Mouse (Mus musculus) CD4-positive helper T cell, adult 2 months (primary cell): Measurements from ENCODE around the gene Krtcap2.

Experiments
- DNase-seq: peaks from one replicate; pipeline ENCODE4 v3.0.0-alpha.2; 2012; ENCODE audit warnings: low read depth, missing footprints, low spot score

Gene Krtcap2

DNA sequence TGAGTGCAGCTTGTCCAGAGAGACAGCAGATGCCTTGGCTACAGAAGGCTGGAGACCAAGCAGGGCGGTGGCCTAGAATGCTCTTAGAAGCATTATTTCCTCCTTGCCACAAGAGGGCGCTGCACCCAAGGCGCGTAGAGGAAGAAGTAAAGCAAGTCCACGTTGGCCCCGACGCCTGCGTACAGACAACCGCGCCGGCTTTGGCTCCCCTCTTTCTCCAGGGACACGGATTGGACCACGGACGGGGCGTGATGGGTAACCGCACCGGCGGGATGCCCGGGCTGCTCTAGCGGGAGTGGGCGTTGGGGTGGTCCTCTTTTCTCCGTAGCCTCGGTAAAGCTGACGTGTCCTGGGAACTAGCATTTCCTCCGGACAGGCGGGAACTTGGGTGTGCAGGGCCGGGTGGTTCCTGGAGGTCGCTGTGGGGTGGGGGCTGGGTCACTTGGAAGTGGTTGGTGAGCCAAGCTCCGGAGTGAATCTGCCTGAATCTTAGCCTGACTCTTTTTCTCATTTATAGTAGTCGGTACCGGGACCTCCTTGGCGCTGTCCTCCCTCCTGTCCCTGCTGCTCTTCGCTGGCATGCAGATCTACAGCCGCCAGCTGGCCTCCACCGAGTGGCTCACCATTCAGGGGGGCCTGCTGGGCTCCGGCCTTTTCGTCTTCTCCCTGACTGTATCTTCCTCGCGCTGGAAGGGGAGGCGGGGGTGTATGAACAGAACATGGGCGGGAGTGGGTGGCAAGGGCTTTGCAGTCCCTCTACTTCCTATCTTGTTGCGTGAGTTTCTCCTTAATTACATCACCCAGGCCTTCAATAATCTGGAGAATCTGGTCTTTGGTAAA, 715 bp downstream of the Krtcap2 start, which contains the start of gene Trim46:
Gene Trim46, minus strand, starts transcription at position 49 of the 840 bp plus-strand sequence.
- DNase-seq: peak; percentile 89

DNA sequence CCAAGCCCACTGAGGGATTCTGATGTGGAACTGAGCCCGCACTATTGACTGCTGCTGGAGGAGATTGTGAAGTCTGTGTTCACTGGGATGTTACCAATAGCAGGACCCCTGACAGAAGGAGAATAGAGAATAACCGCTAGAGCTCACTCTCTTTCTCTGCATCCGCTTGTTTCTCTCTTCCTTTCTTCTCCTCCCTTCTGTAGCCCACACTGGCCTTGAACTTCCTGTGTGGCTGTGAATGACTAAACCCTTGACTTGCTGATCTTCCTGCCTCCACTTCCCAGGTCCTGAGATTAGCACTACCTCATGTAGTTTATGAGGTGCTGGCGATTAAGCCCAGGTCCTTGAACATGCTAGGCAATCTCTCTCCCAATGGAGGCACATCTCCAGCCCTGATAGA, 1.7 kb downstream of the Krtcap2 start:
- DNase-seq: no peak

DNA sequence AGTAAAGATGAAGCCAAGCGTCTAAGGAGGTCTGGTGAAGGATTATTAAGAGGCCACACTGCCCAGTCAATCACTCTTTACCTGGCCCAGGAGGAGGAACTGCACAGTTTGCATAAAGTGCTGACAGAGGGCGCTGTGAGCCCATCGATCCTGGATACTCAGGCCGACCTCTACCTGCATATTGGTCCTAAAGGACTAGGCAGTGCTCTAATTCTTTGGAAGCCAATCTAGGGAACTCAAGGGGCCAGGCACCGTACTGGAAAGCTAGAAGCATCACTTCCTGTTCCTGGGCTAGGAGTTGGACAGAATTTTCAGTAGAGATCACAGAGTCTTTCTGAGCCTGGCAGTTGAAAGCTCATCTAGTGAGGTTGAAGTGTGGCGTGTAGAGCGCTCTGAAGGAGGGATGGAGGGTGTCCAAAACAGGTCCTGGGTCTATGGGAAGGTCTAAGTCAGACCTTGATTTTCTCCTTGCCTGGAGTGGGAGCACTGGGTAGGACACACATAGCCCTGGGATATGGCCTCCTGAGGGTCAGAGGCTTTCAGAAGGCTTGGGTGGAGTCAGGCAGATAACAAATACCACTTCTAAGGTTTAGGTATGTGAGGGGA, 4.8 kb downstream of the Krtcap2 start:
- peak; percentile 74 for DNase-seq

DNA sequence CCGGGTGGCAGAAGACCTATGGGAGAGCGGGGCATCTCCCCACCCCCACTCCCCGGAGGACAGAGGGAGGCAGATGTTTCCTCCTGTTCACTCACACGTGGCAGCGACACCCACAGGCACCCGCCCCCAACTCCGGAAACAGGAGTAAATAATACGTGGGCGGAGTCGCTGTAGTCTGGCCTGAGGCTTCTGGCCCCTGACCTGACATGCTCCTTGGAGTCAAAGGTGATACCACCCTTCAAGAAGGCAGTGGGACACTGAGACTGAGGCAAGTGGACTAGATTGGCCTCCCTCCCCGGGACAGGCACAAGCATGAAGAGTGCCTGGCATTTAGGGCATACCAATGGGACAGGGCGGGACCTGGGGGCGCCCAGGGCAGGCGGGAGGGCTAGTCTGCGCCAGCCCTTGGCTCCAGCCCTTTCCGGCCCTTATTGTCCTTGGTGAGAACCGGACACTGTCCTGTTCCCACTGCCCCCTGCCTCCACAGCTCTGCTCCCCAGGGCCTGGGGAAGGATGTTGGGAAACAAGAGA, 5.7 kb downstream of the Krtcap2 start:
- peak; percentile 65 for DNase-seq

DNA sequence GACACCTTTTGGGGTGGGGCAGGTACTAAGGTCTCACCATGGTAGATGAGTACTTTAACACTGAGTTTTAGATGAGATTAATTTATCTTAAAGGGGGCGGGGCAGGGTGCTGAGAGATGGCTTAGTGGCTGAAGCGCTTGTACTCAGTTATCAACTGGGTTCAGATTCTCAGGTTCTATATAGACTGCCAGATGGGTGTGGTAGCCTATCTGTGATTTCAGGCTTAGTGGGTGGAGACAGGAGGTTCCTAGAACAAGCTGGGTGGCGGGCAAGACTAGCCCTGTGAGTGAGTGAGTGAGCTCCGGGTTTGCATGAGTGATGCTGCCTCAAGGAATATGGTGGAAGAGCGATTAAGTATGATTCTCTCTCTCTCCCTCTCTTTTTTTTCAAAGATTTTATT, 9.2 kb downstream of the Krtcap2 start:
- DNase-seq: no peak

- no peak for DNase-seq
These were observed 10.4 kb downstream of the Krtcap2 start for GRCm38 (mm10) chr3:89256177-89256576.

GRCm38 (mm10) chr3:89259076-89259475, 13.3 kb downstream of the Krtcap2 start, which contains the start of gene Dpm3:
Gene Dpm3 (plus strand): TSS chr3:89259358.
- no peak for DNase-seq

- DNase-seq: no peak
These were observed 14.4 kb downstream of the Krtcap2 start for GRCm38 (mm10) chr3:89260211-89260610.

GRCm38 (mm10) chr3:89262417-89262816, 16.7 kb downstream of the Krtcap2 start:
- no peak for DNase-seq

DNA sequence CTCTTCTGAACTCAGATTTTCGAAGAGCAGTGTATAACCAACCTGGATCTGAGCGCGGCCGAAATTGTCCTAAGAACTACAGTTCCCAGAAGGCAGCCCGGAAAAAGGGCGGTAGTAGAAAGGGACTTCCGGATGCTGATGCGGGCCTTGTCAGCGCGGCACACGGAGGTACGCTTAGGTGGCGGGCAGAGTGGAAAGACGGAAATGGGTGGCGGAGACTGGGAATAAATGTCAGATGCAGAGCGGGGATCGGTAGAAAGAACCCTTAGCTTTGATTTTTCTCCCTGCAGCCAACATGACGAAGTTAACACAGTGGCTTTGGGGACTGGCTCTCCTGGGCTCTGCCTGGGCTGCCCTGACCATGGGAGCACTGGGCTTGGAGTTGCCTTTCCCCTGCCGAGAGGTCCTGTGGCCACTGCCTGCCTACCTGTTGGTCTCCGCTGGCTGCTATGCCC, 20.7 kb downstream of the Krtcap2 start:
- DNase-seq: peak; percentile 86

DNA sequence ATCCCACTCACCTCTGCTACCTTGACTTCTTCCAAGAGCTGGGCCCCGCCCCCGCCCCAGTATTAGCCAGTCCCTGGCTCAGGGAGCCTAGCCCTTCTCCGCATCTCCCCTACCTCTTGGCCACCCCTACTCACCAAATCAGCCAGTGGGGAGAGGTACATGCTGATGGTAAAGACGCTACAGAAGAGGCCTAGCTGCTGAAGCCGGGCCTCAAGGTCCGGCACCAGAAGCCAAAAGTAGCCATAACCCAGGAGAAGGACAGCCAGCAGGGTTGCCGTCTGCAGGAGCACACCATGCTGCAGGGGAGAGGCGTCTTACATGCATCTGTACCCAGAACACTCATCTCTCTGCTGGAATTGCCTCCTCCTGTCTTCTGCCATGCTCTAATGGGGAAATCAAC, 23.1 kb downstream of the Krtcap2 start:
- no peak for DNase-seq

GRCm38 (mm10) chr3:89270051-89270755, 24.4 kb downstream of the Krtcap2 start, which contains the start of gene Slc50a1:
Gene Slc50a1 (minus strand): TSS chr3:89270570.
- peak; percentile 81 for DNase-seq

GRCm38 (mm10) chr3:89270891-89271290, 25.1 kb downstream of the Krtcap2 start:
- DNase-seq: no peak

DNA sequence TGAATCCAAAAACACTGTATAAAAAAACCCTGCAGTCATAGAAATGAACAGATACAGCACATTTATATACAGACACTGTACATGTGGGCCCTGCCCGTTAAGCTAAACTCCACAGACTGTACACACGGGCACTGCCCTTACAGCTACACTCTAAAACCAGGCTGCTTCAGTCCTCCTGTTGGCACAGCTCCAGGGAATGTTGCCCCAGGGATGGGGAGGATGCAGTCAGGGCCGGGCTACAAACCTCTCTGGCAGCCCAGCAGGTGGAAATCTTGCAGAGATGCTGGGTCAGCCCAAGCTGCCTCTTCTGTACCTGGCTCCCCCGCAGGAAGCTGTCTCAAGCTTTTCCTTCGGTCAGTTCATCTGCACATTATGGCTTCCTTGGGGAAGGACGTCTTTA, 26.0 kb downstream of the Krtcap2 start:
- no peak for DNase-seq

DNA sequence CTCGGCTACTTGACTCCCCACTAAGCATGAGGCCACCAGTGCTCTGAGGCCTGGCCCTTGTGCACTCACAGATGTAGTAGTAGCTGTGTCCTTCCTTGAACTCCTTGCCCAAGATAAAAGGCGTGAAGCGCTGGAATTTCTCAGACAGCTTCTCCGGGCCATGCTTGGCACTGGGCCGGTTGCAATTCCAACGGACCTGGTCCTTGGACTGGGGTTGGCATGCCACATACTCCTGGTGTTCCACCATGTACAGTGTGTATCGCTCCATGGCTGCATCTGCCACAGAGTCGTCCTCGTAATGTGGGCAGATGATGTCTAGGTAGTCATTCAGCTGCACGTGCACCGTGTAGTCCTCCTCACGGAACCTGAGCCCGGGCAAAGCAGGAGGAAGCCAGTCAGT, 30.3 kb downstream of the Krtcap2 start:
- DNase-seq: no peak

DNA sequence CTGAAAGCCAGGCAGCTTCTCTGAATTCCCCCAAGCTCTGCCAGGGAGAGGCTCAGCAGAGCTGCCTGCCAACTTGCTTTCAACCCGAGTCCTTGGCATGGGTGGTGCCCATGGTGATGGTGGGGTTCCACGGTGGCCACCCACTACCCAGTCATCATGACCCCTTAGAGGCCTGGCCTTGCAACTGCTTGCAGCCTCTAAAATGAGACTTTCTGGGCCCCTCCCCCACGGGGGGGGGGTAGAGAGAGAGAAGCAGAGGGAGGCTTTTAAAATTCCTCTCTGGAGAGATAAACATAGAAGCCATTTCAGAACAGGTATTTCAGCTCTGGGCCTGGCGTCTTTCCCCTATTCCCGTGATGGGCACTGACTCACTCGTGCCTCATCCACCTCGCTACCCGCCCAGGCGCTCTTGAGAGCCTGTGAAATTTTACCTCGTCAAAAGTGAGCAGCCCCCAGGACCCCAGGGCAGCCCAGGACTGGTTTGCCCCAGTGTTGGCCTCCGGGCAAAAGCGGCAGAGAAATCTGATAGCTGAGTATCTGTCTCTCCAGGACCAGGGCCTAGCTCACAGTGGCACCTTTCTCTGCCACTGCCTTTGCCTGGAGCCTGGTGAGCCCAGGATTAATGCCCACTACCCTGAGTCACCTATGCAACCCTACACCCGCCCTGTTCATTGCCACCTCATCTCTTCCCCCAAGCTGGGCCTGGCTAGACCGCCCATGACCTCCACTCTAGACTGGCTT, 31.7 kb downstream of the Krtcap2 start:
- no peak for DNase-seq

DNA sequence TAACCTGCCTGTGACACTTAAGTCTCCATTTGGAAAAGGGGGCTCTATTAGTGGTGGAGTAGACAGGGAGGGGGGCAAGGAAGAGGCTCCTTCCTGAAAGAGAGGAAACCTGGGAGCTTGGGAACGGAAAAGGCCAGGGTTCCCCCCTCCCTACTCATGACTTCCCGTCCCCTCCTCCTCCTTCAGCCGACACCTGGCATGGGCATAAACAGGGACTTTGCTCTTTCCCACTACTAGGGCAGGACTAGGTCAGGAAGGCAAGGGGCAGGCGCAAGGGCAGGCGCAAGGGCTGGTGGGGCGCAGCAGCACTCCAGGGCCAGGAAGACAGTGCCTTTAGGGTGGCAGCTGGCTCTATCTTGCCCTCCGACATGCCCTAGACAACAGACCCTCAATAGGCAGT, 32.3 kb downstream of the Krtcap2 start:
- no peak for DNase-seq

DNA sequence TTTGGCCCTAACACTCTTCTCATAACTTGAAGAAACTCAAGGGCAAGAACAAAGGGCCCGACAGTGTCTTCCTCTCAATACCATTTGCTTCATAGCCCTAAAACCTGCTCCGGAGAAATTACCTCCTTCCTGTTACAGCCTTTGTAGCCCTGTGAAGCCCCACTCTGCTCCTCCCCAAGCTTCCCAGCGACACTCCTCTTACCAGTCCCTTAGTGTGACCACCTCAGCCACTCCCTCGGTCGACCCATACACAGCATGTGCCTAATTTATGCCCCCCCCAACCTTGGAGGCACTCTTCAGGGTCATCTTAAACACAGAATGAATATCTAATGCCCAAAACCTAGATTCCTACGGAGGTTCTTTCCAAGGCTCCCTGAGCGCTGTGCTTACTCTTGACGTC, 32.9 kb downstream of the Krtcap2 start:
- no peak for DNase-seq

DNA sequence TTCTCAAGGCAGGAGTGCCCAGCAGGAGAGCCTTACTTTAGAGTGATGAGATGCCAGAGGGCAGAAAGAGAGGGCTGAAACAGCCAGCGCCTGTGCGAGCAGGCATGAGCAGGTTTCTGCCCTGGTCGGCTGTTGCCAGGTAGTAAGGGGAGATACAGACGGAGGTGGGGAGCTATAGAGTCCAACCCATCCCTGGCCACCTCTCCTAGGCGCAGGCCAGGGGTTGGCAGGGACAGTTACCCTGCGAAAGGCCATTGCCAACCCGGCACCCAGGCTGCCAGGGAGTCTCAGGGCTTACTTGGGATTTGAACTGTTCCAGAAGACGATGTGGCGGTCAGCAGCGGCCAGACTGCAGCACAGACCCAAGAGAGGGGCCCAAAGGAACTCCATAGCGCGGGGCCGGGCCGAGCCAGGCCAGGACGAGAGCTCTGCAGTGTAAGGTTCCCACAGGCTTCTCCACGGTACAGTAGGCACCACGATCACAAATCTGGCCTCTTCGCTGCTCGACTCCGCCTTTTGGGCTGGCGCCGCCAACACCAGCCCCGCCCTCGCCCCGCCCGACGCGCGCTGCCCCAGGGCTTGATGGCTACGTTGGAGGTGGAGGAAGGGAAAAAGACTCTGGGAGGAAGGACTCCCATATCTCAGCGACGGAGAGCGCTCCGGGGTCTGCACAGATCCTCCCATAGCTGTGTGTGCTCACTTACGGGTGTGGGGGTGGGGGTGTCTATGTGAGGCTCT, 33.6 kb downstream of the Krtcap2 start:
- DNase-seq: peak; percentile 64

GRCm38 (mm10) chr3:89280050-89280605, 34.4 kb downstream of the Krtcap2 start:
- DNase-seq: no peak
